Mouse (Mus musculus) liver, embryonic 12.5 days (tissue): Measurements from ENCODE around the gene Hhatl. TPM values are rescaled to one million over a fixed set of nuclear protein-coding genes. Genes with fewer than 3 reads are reported as not detected.

Source experiments
- ATAC-seq: fragments of 200-750 bp; cut with Nextera tagmentation; 2 replicates; pipeline ENCODE4 v1.8.0; 2017; ENCODE audit warnings: moderate number of reproducible peaks, mild to moderate bottlenecking, moderate library complexity
- H3K27ac ChIP-seq: fragments of 300-500 bp; sonication (generic); 2 replicates; pipeline ENCODE4 v1.5.1; 2016; ENCODE audit warnings: mild to moderate bottlenecking
- H3K27me3 ChIP-seq: fragments of 300-500 bp; sonication (generic); replicated peaks from 2 replicates; pipeline ENCODE4 v1.6.1; 2016; ENCODE audit warnings: mild to moderate bottlenecking, moderate library complexity
- H3K36me3 ChIP-seq: fragments of 300-500 bp; sonication (generic); 2 replicates; pipeline ENCODE4 v1.6.1; 2016; ENCODE audit warnings: mild to moderate bottlenecking, moderate library complexity
- H3K4me1 ChIP-seq: fragments of 300-500 bp; sonication (generic); 2 replicates; pipeline ENCODE4 v1.6.1; 2016
- H3K4me2 ChIP-seq: fragments of 300-500 bp; sonication (generic); 2 replicates; pipeline ENCODE4 v1.6.1; 2016; ENCODE audit warnings: mild to moderate bottlenecking, moderate library complexity
- H3K4me3 ChIP-seq: fragments of 300-500 bp; sonication (generic); 2 replicates; pipeline ENCODE4 v1.5.1; 2016; ENCODE audit warnings: mild to moderate bottlenecking, moderate library complexity
- H3K9ac ChIP-seq: fragments of 300-500 bp; sonication (generic); 2 replicates; pipeline ENCODE4 v1.6.1; 2016; ENCODE audit warnings: mild to moderate bottlenecking, moderate library complexity
- H3K9me3 ChIP-seq: fragments of 300-500 bp; sonication (generic); replicated peaks from 2 replicates; pipeline ENCODE4 v1.6.1; 2016; ENCODE audit warnings: mild to moderate bottlenecking, moderate library complexity
- WGBS: fragments of 180-500 bp; shearing (Covaris S2); methylation state at CpG from one replicate; pipeline ENCODE4 v1.1.7; 2016; ENCODE audit not compliant: insufficient replicate concordance; 5-methylcytosine and 5-hydroxymethylcytosine counted together
- polyA plus RNA-seq: library from polyadenylated mRNA; unstranded; fragments of >200 nt; fragmentation: Nextera tagmentation; extraction: Ambion mirVana; gene quantifications from 2 replicates; pipeline ENCODE4 v1.2.1, GENCODE M21; 2016

Hhatl gene
- polyA plus RNA-seq, 1 experiment from 2014 or later, result not detected

DNA sequence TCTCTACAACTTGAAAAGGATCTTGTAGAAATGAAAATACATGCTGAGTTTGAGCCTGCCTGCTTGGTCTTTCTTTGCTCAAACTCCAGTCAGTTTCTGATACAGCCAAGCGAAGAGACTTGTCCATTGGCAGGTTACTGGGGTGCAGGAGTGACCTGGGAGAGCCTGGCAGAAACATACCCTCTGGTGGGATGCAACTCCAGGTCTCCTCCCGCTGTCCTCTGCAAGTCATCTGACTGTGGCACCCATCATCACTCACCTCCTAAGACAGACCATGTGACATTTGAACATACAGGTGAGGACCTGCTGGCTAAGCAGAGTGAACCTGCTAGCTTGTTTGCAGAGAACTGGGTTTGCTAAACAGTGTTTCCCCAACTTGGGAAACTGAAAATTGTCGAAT, 35.5 kb downstream of the Hhatl start:
- peaks cover 45% of the 10 kb centered on the region for H3K27me3 ChIP-seq
- H3K27ac ChIP-seq, result no peak overlapping the region
- H3K4me2 ChIP-seq, result no peak overlapping the region
- no peak overlapping the region for H3K9ac ChIP-seq
- ATAC-seq, result no peak
- no peaks in the 10 kb centered on the region for H3K9me3 ChIP-seq
- H3K4me3 ChIP-seq, result no peak overlapping the region
- 81% methylated on average over 3 of the region's 3 CpGs for WGBS
- peaks cover 30% of the 10 kb centered on the region for H3K4me1 ChIP-seq
- peaks cover 49% of the 10 kb centered on the region for H3K36me3 ChIP-seq

DNA sequence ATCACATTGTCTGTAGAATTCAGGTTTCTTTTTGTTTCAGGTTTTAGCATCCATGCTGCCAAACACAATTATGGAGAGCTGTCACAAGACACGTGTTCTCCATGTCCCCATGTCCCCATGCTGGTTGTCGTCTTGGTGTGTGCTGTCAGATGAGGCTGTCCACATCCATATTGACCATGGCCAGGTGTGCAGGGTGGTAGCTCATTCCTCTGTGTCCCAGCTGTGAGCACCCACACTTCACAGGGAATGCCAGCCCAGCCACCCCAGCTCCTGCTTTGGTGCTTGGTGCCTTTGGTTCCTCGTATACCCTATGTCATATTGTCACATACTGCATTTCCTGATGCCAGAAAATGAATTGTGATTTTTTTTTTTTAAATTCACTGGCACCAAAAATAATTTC, 37.7 kb downstream of the Hhatl start:
- H3K27ac ChIP-seq, result no peak overlapping the region
- no peaks in the 10 kb centered on the region for H3K9me3 ChIP-seq
- H3K4me1 ChIP-seq, result peaks cover 17% of the 10 kb centered on the region
- peaks cover 23% of the 10 kb centered on the region for H3K27me3 ChIP-seq
- ATAC-seq, result no peak
- WGBS, result 84% methylated on average over 3 of the region's 3 CpGs
- no peak overlapping the region for H3K4me3 ChIP-seq
- H3K4me2 ChIP-seq, result no peak overlapping the region
- no peak overlapping the region for H3K9ac ChIP-seq
- peaks cover 71% of the 10 kb centered on the region for H3K36me3 ChIP-seq

DNA sequence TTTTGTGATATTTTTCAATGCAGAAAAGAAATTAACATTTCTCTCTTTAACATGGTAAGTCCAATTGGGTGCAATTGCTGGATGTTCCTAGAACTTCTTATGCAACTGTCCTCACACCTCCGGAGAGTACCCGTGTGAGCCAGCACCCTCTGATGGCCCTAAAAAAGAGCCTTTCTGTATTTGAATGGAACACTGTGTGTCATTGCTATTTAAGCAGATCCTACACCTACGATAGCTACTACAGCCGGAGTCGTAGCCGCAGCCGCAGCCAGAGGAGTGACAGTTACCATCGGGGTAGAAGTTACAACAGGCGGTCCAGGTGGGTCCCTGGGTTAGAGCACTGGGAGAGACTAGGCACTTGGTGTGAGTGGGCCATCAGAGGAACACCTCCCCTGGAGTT, 39.5 kb downstream of the Hhatl start:
- no peak for ATAC-seq
- Histone ChIP-seq H3K36me3 (peaks cover 90% of the 10 kb centered on the region), H3K27me3 (peaks cover 5% of the 10 kb centered on the region), H3K27ac (no peak overlapping the region), H3K4me3 (no peak overlapping the region), H3K9ac (no peak overlapping the region), H3K9me3 (no peaks in the 10 kb centered on the region), H3K4me1 (peaks cover under 1% of the 10 kb centered on the region; the same call in 1 of the 2 replicates), H3K4me2 (no peak overlapping the region)
- WGBS, result 93% methylated on average over 9 of the region's 9 CpGs

DNA sequence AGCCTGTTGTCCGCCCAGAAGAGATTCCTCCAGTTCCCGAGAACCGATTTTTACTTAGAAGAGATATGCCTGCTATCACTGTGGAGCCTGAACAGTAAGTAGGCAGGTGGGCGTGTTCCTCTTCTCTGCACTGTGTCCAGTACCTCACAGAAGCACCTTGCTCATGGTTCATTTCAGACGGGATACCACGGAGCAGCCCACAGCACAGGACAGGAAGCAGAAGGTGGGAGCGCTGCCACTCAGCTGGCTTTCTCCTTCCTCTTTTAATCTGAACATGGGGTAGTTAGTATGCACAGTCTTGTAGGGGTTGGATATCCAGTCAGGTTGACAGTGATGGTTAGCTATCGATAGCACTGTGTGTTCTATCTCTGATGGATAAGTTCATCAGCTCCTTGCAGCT, 48.3 kb downstream of the Hhatl start:
- Histone ChIP-seq H3K9me3 (no peaks in the 10 kb centered on the region), H3K27ac (no peak overlapping the region), H3K4me1 (no peaks in the 10 kb centered on the region), H3K9ac (no peak overlapping the region), H3K4me2 (no peak overlapping the region), H3K36me3 (peaks cover 90% of the 10 kb centered on the region), H3K4me3 (no peak overlapping the region), H3K27me3 (no peaks in the 10 kb centered on the region)
- 67% methylated on average over 8 of the region's 8 CpGs for WGBS
- ATAC-seq, result no peak

DNA sequence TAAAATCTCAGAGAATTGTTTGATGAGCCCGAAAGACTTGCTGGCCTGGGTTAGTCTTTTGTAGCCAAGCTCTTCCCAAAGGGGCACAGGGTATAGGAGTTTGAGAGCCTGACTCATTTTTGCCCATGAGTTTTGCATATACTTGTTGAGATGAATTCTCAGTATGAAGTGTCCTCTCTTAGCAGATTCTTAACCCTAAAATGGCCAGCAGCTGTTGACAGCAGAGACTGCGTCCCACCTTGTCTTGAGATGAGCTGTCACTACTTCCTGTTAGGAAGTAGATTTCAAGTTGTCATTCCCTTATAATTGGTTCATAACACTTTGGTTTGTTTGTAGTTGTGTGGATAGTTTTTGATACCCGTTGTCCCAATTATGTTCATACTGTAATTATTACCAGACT, 51.1 kb downstream of the Hhatl start:
- WGBS, result 80% methylated on average over 3 of the region's 3 CpGs
- Histone ChIP-seq H3K27me3 (no peaks in the 10 kb centered on the region), H3K4me2 (no peak overlapping the region), H3K4me1 (no peaks in the 10 kb centered on the region), H3K36me3 (peaks cover 73% of the 10 kb centered on the region), H3K27ac (no peak overlapping the region), H3K9ac (no peak overlapping the region), H3K4me3 (no peak overlapping the region), H3K9me3 (no peaks in the 10 kb centered on the region)
- no peak for ATAC-seq

DNA sequence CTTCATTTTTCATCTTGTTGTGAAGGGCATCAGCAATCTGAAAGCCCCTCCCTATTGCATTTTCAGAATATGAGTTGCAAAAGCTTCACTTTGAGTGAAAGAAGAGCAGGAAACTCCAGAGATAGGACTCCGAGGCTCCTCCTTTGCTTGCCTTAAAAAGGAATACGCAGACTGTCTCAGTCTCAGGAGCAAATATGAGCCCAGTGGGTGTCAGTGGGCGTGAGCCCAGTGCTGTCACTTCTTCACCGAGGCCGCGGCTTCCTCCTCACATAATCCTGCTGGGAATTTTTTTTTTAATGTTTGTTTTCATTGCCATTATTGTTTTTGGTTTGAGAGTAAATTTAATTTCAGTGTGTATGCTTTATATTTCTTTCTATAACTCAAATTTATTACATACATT, 51.8 kb downstream of the Hhatl start:
- WGBS, result 82% methylated on average over 6 of the region's 6 CpGs
- H3K4me1 ChIP-seq, result no peaks in the 10 kb centered on the region
- H3K9me3 ChIP-seq, result no peaks in the 10 kb centered on the region
- no peak overlapping the region for H3K4me3 ChIP-seq
- H3K9ac ChIP-seq, result no peak overlapping the region
- no peaks in the 10 kb centered on the region for H3K27me3 ChIP-seq
- peaks cover 73% of the 10 kb centered on the region for H3K36me3 ChIP-seq
- ATAC-seq, result no peak
- no peak overlapping the region for H3K4me2 ChIP-seq
- H3K27ac ChIP-seq, result no peak overlapping the region

Other genes starting within 250 kb of the Hhatl start
- 0.23 and 0.29 TPM in 2 replicates for gene Lyzl4, start 150.4 kb downstream of the Hhatl start, polyA plus RNA-seq
- 0.14 and 0.23 TPM in 2 replicates for gene Vipr1, start 149.8 kb downstream of the Hhatl start, polyA plus RNA-seq
- gene Sec22c, start 87.0 kb downstream of the Hhatl start, polyA plus RNA-seq, result 4.4 and 5.1 TPM in 2 replicates
- 77.5 and 89.3 TPM in 2 replicates for gene Ss18l2, start 82.2 kb downstream of the Hhatl start, polyA plus RNA-seq
- gene Nktr, start 73.3 kb downstream of the Hhatl start, polyA plus RNA-seq, result 34.0 and 38.9 TPM in 2 replicates
- gene Zfp651, start 33.2 kb downstream of the Hhatl start, polyA plus RNA-seq, result 1.9 and 2.6 TPM in 2 replicates
- 0.06 and 0.26 TPM in 2 replicates for gene Klhl40, start 14.9 kb downstream of the Hhatl start, polyA plus RNA-seq
- not detected in 2 replicates for gene Ccdc13, start 47.0 kb upstream of the Hhatl start, polyA plus RNA-seq
- gene Higd1a, start 65.9 kb upstream of the Hhatl start, polyA plus RNA-seq, result 135 and 145 TPM in 2 replicates
- 0.16 and 0.19 TPM in 2 replicates for gene Ackr2, start 105.8 kb upstream of the Hhatl start, polyA plus RNA-seq
- 0.22 and 0.27 TPM in 2 replicates for gene Cyp8b1, start 123.8 kb upstream of the Hhatl start, polyA plus RNA-seq
- gene Fam198a, start 158.5 kb upstream of the Hhatl start, polyA plus RNA-seq, result 0.20 and 0.44 TPM in 2 replicates
- gene Pomgnt2, start 204.6 kb upstream of the Hhatl start, polyA plus RNA-seq, result 3.4 and 3.5 TPM in 2 replicates